Mouse (Mus musculus) liver, embryonic 13.5 days (tissue): ENCODE results near the gene Ago3. TPM values are rescaled to one million over a fixed set of nuclear protein-coding genes. Genes with fewer than 3 reads are reported as not detected.

ENCODE experiments used
- ATAC-seq: fragments of 200-750 bp; cut with Nextera tagmentation; 2 replicates; pipeline ENCODE4 v1.8.0; 2017; ENCODE audit warnings: low read depth, mild to moderate bottlenecking, moderate number of reproducible peaks, moderate library complexity
- DNase-seq: peaks from one replicate; pipeline ENCODE4 v3.0.0; 2022
- H3K27ac ChIP-seq: fragments of 300-500 bp; sonication (generic); 2 replicates; pipeline ENCODE4 v1.5.1; 2015; ENCODE audit warnings: moderate library complexity, mild to moderate bottlenecking, inconsistent platforms
- H3K27me3 ChIP-seq: fragments of 300-500 bp; sonication (generic); 2 replicates; pipeline ENCODE4 v1.6.1; 2015; ENCODE audit warnings: mild to moderate bottlenecking, inconsistent platforms
- H3K36me3 ChIP-seq: fragments of 300-500 bp; sonication (generic); 2 replicates; pipeline ENCODE4 v1.6.1; 2015; ENCODE audit warnings: mild to moderate bottlenecking, inconsistent platforms
- H3K4me1 ChIP-seq: fragments of 300-500 bp; sonication (generic); replicated peaks from 2 replicates; pipeline ENCODE4 v1.6.1; 2015; ENCODE audit warnings: inconsistent platforms
- H3K4me2 ChIP-seq: fragments of 300-500 bp; sonication (generic); 2 replicates; pipeline ENCODE4 v1.6.1; 2015; ENCODE audit warnings: inconsistent platforms, mild to moderate bottlenecking, moderate library complexity
- H3K4me3 ChIP-seq: fragments of 300-500 bp; sonication (generic); replicated peaks from 2 replicates; pipeline ENCODE4 v1.5.1; 2015; ENCODE audit warnings: mild to moderate bottlenecking, inconsistent platforms
- H3K9ac ChIP-seq: fragments of 300-500 bp; sonication (generic); 2 replicates; pipeline ENCODE4 v1.6.1; 2015; ENCODE audit warnings: mild to moderate bottlenecking, inconsistent platforms
- H3K9me3 ChIP-seq: fragments of 300-500 bp; sonication (generic); replicated peaks from 2 replicates; pipeline ENCODE4 v1.6.1; 2016; ENCODE audit warnings: inconsistent platforms
- WGBS: fragments of 180-500 bp; shearing (Covaris S2); methylation state at CpG from one replicate; pipeline ENCODE4 v1.1.7; 2015; ENCODE audit not compliant: insufficient replicate concordance; 5-methylcytosine and 5-hydroxymethylcytosine counted together
- polyA plus RNA-seq: library from polyadenylated mRNA; unstranded; fragments of >200 nt; fragmentation: Nextera tagmentation; extraction: Ambion mirVana; gene quantifications from 2 replicates; pipeline ENCODE4 v1.2.1, GENCODE M21; 2015

Gene Ago3
- polyA plus RNA-seq, 1 experiment from 2014 or later, result 5.1 TPM

GRCm38 (mm10) chr4:126321854-126322511, 107.4 kb downstream of the Ago3 start:
- Histone ChIP-seq H3K9ac (peak overlapping the region; percentile 59), H3K27me3 (peaks cover 37% of the 10 kb centered on the region), H3K36me3 (peaks cover 20% of the 10 kb centered on the region), H3K9me3 (no peaks in the 10 kb centered on the region), H3K4me2 (peak overlapping the region; percentile 96), H3K27ac (no peak overlapping the region), H3K4me3 (peak overlapping the region; percentile 85), H3K4me1 (peaks cover 30% of the 10 kb centered on the region)
- 54% methylated on average over 28 of the region's 28 CpGs for WGBS
- DNase-seq (no peak), ATAC-seq (no peak)

GRCm38 (mm10) chr4:126321111-126321853, 108.1 kb downstream of the Ago3 start, which contains the start of gene Adprhl2:
Gene Adprhl2, minus strand, starts transcription at chr4:126321703.
- H3K27ac ChIP-seq, result peak within 1 kb of the TSS; percentile 76
- peaks cover 36% of the 10 kb centered on the region for H3K27me3 ChIP-seq
- peak within 1 kb of the TSS; percentile 87 for H3K9ac ChIP-seq
- H3K4me2 ChIP-seq, result peak within 1 kb of the TSS; percentile 96
- WGBS, result under 1% methylated on average over 78 of the region's 80 CpGs
- peak; percentile 84 for ATAC-seq
- peak within 1 kb of the TSS; percentile 85 for H3K4me3 ChIP-seq
- H3K36me3 ChIP-seq, result peaks cover 27% of the 10 kb centered on the region
- H3K4me1 ChIP-seq, result peaks cover 32% of the 10 kb centered on the region
- peak; percentile 95 for DNase-seq
- H3K9me3 ChIP-seq, result no peaks in the 10 kb centered on the region

DNA sequence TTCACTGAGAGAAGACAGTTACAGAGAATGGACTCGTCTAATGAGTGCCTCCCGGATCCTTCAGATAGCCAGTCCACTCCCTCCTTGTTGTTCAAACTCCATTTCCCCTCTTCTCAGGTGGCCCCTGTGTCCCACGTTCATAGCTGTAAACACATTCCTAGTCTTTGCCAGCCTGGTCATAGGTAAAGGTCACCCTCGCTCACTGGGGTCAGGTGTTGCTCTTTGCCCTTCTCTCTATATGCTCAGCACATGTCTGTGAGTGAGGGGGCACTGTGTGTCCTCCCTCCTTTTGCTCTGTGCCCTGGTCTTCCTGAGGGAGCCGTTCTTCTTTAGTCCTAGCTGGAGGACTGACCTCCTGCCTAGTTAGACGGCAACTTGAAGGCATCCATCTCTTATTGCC, 109.5 kb downstream of the Ago3 start:
- no peak overlapping the region for H3K9ac ChIP-seq
- no peak for ATAC-seq
- H3K4me2 ChIP-seq, result peak overlapping the region; percentile 96
- 76% methylated on average over 6 of the region's 6 CpGs for WGBS
- no peak overlapping the region for H3K4me3 ChIP-seq
- H3K27me3 ChIP-seq, result peaks cover 24% of the 10 kb centered on the region
- peaks cover 40% of the 10 kb centered on the region for H3K36me3 ChIP-seq
- no peak for DNase-seq
- H3K9me3 ChIP-seq, result no peaks in the 10 kb centered on the region
- peaks cover 26% of the 10 kb centered on the region for H3K4me1 ChIP-seq
- H3K27ac ChIP-seq, result no peak overlapping the region

DNA sequence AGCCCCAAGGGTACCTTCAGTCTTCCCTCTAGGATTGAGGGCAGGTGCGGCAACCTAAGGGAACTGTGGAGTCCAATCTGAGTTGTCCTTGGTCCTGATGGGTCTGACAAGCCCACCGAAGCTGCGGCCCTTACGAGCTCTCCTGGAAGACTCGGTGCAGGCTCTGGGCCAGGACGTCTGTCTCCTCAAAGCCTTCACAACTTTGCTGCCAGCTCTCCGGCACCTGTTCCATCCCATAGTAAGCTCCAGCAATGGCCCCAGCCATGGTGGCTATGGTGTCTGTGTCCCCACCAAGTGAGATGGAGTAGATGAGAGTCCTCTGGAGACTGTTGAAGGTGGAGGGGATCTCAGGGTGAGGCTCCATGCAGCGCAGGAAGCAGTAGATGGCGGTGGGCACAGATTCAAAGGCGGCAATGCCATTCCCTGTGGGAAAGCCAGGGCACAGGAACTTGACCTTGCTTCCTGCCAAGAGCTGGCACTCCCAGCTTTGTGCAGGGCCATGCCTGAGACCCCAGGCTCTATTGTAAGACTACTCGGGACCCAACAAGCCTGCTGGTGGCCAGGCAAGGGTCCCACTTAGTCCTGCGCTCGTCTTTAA, 112.8 kb downstream of the Ago3 start:
- no peak overlapping the region for H3K4me2 ChIP-seq
- H3K4me1 ChIP-seq, result peaks cover 21% of the 10 kb centered on the region
- no peaks in the 10 kb centered on the region for H3K9me3 ChIP-seq
- no peaks in the 10 kb centered on the region for H3K27me3 ChIP-seq
- no peak overlapping the region for H3K27ac ChIP-seq
- WGBS, result 84% methylated on average over 13 of the region's 13 CpGs
- ATAC-seq (no peak), DNase-seq (no peak)
- peaks cover 42% of the 10 kb centered on the region for H3K36me3 ChIP-seq
- no peak overlapping the region for H3K4me3 ChIP-seq
- no peak overlapping the region for H3K9ac ChIP-seq

DNA sequence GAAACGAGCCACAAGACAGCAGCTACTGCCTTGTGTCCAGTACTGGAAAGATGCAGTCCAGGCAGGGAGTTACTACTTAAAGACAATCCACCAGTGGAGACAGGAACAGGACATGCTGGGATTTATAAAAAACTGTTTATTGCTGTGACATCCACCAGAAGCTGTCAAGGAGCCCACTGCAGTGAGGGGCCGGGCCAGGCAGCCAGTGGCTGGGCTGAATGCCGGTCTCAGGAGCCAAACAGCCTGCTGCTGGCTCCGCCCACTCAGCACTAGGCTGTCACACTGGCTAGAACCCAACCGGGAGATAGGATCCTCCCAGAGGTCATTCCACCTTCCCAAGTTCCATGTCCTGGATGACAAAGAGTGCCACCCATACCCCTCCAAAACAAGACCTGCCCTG, 113.4 kb downstream of the Ago3 start:
- Histone ChIP-seq H3K4me3 (no peak overlapping the region), H3K9ac (no peak overlapping the region), H3K36me3 (peaks cover 42% of the 10 kb centered on the region), H3K4me2 (no peak overlapping the region), H3K27me3 (no peaks in the 10 kb centered on the region), H3K4me1 (peaks cover 19% of the 10 kb centered on the region), H3K27ac (no peak overlapping the region), H3K9me3 (no peaks in the 10 kb centered on the region)
- DNase-seq (no peak), ATAC-seq (no peak)
- WGBS, result 52% methylated on average over 5 of the region's 5 CpGs

GRCm38 (mm10) chr4:126314393-126314792, 115.0 kb downstream of the Ago3 start:
- peaks cover 8% of the 10 kb centered on the region for H3K4me1 ChIP-seq
- ATAC-seq (no peak), DNase-seq (no peak)
- no peaks in the 10 kb centered on the region for H3K9me3 ChIP-seq
- H3K27me3 ChIP-seq, result peaks cover 2% of the 10 kb centered on the region
- no peak overlapping the region for H3K9ac ChIP-seq
- peaks cover 42% of the 10 kb centered on the region for H3K36me3 ChIP-seq
- H3K4me2 ChIP-seq, result no peak overlapping the region
- H3K4me3 ChIP-seq, result no peak overlapping the region
- no peak overlapping the region for H3K27ac ChIP-seq
- 72% methylated on average over 10 of the region's 10 CpGs for WGBS

DNA sequence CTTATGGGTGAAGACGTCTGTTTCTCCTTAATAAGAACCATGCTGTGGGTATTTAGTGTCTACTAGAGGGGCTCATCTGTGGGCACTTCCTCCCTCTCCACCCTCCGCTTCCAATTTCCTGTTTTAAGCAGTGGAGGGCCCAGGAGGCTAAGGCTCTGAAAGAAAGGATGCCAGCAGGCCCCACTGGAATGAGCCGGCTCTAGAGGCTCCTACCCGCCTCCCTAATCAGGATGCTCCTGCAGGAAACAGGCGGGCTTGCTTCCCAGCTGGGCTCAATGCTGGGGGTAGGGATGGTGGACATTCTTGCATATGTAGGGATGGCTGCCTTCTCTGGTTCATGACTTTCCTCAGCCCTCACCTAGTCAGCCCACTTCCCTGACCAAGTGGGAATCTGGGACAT, 116.2 kb downstream of the Ago3 start:
- Histone ChIP-seq H3K4me1 (peaks cover 8% of the 10 kb centered on the region), H3K4me3 (no peak overlapping the region), H3K27me3 (peaks cover 10% of the 10 kb centered on the region), H3K9me3 (no peaks in the 10 kb centered on the region), H3K9ac (no peak overlapping the region), H3K27ac (no peak overlapping the region), H3K4me2 (no peak overlapping the region), H3K36me3 (peaks cover 34% of the 10 kb centered on the region)
- DNase-seq, result no peak
- 46% methylated on average over 5 of the region's 5 CpGs for WGBS
- no peak for ATAC-seq

DNA sequence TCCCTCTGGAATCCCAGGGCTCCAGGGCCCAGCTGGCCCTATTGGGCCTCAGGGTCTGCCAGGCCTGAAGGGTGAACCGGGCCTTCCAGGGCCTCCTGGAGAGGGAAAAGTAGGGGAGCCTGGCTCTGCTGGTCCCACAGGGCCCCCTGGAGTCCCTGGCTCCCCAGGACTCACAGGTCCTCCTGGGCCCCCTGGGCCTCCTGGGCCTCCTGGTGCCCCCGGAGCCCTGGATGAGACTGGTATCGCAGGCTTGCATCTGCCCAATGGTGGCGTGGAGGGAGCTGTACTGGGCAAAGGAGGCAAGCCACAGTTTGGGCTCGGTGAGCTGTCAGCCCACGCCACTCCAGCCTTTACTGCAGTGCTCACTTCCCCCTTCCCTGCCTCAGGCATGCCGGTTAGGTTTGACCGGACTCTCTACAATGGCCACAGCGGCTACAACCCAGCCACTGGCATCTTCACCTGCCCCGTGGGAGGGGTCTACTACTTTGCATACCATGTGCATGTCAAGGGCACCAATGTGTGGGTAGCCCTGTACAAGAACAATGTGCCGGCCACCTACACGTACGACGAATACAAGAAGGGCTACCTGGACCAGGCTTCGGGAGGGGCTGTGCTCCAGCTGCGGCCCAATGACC, 117.7 kb downstream of the Ago3 start:
- Histone ChIP-seq H3K9me3 (no peaks in the 10 kb centered on the region), H3K27me3 (peaks cover 12% of the 10 kb centered on the region), H3K4me3 (no peak overlapping the region), H3K4me1 (peaks cover 8% of the 10 kb centered on the region), H3K27ac (no peak overlapping the region), H3K4me2 (no peak overlapping the region), H3K9ac (no peak overlapping the region), H3K36me3 (peaks cover 19% of the 10 kb centered on the region)
- ATAC-seq (no peak), DNase-seq (no peak)
- 79% methylated on average over 16 of the region's 16 CpGs for WGBS

GRCm38 (mm10) chr4:126310344-126310743, 119.0 kb downstream of the Ago3 start:
- peaks cover 12% of the 10 kb centered on the region for H3K27me3 ChIP-seq
- H3K4me3 ChIP-seq, result no peak overlapping the region
- H3K27ac ChIP-seq, result no peak overlapping the region
- DNase-seq (no peak), ATAC-seq (no peak)
- no peak overlapping the region for H3K9ac ChIP-seq
- H3K4me1 ChIP-seq, result peaks cover 4% of the 10 kb centered on the region
- WGBS, result 60% methylated on average over 7 of the region's 7 CpGs
- 0 out of 2 replicates have a peak, but pooled peaks cover 2% of the 10 kb centered on the region for H3K9me3 ChIP-seq
- H3K4me2 ChIP-seq, result no peak overlapping the region
- peaks cover 6% of the 10 kb centered on the region for H3K36me3 ChIP-seq

- WGBS, result 0% methylated on average over 7 of the region's 7 CpGs
- peaks cover 4% of the 10 kb centered on the region for H3K36me3 ChIP-seq
- peaks cover 12% of the 10 kb centered on the region for H3K27me3 ChIP-seq
- no peak overlapping the region for H3K9ac ChIP-seq
- H3K4me2 ChIP-seq, result peak overlapping the region; percentile 32
- no peak for ATAC-seq
- H3K9me3 ChIP-seq, result 0 out of 2 replicates have a peak, but pooled peaks cover 2% of the 10 kb centered on the region
- peak; percentile 58 for DNase-seq
- H3K4me1 ChIP-seq, result peaks cover 4% of the 10 kb centered on the region
- H3K4me3 ChIP-seq, result no peak overlapping the region
- no peak overlapping the region for H3K27ac ChIP-seq
Observed at GRCm38 (mm10) chr4:126309922-126310309, 119.4 kb downstream of the Ago3 start.
